Mouse (Mus musculus): ENCODE results near the gene Slc39a8.

The Slc39a8 gene

DNA sequence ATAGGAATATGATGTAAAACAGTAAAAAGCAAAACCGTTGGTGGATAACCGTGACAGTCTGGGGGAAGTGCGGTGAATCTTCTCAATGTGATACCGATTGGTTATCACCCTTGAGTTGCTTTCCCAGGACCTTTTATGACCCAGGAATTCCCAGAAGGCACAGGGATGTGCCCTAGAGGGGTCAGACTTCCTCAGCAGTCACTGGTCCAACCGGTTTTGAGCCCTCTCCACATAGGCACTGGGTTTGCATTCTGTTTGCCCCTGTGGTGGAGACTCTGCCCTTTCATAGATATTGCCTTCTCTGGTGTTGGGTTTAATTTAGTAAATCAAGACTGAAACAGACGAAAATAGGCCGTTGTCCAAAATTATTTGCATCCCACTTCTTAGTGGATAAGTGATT lies 20.8 kb downstream of the Slc39a8 start:
- DNase-seq (ENCODE audit: low read depth, low spot score): no peak

DNA sequence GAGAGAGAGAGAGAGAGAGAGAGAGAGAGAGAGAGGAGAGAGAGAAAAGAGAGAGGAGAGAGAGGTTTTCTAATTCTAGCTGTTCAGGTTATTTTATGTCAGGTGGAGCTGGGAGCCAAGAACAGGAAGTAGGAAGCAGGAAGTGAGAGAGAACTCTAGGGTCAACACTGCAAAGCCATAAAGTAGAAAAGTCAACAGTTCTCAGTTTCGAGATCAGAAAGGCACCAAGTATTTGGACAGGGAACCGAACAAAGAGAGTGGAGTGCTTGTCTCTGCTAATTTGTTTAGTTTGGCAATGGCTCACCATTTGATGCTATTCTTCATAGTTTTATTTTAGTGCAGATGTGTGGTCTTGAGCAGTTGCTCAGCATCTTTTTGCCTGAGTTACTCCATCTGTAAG lies 26.5 kb downstream of the Slc39a8 start:
- no peak for DNase-seq (ENCODE audit: low read depth, low spot score)

DNA sequence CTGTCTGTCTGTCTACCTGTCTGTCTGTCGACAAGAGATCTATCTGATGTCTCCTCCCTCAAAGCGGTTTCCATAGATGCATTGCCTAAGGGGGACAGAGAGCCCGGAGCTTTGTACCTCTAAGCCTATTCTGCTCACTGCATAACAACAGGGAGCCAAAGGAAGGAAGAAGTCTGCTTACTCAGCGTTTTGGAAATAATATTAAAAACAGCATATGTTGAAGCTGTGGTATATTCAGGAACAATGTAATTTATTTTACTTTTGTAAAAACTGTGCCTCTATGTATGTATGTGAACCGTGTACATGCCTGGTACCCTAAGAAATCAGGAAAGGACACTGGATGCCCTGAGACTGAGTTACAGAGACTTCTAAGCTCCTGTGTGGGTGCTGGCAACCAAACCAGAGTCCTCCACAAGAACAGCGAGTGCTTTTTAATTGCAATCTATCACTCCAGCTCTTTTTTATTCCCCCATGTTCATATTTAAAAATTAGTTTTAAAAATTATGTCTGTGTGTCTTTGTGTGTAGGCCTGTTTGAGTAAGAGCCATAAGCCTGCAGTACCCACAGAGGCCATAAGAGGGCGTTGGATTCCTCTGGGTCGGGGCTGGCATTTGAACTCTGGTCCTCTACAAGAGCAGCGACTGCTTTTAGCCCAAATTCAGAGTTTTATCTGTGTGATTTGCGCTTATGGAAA lies 28.7 kb downstream of the Slc39a8 start:
- DNase-seq (ENCODE audit: low read depth, low spot score): no peak

DNA sequence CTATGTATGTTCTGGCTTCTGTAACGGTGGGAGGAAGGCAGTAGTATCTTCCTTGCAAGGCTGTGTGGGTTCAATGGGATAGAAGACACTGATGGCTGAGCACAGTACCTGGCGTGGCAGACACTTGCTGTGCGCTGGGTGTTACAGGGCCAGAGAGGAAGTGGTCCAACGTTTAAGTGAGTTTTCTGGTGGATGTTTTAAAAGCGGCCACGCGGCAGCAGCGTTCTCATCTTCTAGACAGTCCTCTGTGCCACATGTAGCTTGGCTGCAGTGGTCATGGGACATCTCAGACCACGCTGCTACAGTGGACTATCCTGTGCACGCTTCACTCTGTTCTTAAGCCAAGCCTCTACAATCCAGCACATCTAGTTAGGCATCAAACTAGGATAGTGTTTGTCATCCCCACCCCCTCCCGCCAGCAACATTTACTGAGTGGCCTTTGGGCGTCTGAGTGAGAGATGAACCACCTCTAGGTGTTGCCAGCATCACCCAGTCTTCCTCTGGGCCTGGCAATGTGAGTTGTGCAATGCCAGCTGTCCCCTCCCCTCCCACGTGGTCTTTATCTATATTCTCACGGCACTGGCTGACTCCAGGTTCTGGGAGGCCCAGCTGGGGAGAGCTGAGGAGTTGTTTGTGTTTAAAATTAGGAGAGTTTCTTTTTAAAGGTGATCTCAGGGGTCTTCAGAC lies 29.4 kb downstream of the Slc39a8 start:
- DNase-seq (ENCODE audit: low read depth, low spot score): no peak

DNA sequence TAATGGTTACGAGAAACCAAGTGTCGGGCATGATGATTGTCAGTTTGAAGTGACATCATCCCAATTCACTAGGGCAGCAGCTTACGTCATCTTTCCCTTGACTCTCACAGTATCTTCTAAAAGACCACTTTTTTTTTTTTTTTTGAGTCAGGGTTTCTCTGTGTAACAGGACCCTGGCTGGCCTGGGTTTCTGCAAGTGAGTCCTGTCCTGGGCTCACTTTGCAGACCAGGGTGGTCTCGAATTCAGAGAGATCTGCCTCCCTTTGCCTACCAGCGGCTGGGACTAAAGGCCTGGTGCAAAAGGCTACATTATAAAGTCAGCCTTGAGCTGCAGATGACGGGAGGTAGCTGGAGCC lies 29.9 kb downstream of the Slc39a8 start:
- DNase-seq (ENCODE audit: low read depth, low spot score): no peak

DNA sequence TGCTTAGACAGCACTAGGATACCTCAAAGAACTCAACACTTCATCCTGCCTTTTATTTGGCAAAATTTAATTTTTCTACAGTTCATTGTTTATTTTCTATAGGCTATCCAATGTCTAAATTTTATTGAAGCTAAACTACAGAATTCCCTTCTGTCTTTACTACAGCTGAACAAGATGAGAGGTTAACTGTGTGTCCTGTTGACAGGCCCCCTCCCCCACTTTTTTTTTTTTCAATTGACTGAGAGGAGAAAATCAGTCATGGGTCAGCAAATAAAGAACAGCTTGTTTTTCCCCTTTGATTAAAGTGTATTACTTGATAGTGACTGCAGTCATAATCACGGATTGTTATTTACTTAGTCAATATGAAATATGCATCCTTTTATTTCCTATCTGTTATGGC lies 31.2 kb downstream of the Slc39a8 start:
- no peak for DNase-seq (ENCODE audit: low read depth, low spot score)

DNA sequence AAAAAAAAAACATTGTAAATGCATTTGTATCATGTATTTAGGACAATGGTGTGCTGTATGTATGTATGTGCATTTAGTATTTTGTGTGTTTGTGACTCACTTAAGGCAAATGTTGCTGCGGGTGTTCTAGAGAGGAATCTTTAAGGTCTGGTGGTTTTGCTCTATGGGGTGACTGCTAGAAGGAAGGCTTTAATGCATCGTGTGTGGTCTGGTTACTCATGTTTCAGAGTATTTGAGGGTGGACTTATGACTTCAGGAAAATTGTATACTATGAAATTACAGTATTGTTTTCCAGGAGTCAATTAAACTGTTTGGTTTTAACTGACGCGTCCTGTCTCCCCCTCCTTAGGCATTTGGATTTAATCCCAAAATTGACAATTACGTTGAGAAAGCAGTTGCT lies 32.1 kb downstream of the Slc39a8 start:
- no peak for DNase-seq (ENCODE audit: low read depth, low spot score)

DNA sequence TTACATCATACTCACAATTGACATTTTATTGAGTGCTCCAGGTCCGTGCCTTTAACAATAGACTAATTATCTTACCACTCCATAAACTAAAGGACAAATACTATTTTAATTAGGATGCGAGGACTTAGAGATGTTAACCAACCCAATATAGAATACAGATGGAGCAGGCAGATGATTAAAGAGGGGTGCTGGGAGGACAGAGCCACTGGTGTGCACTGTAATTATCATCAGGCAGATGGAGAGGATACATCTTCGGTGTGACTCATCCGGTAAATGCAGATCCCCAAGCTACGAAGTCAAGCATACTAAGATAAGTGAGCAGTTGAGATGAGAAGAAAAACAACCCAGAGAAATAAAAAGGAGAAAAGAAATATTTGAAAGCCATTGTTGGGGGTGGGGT lies 34.4 kb downstream of the Slc39a8 start:
- DNase-seq (ENCODE audit: low read depth, low spot score): peak; percentile 88

DNA sequence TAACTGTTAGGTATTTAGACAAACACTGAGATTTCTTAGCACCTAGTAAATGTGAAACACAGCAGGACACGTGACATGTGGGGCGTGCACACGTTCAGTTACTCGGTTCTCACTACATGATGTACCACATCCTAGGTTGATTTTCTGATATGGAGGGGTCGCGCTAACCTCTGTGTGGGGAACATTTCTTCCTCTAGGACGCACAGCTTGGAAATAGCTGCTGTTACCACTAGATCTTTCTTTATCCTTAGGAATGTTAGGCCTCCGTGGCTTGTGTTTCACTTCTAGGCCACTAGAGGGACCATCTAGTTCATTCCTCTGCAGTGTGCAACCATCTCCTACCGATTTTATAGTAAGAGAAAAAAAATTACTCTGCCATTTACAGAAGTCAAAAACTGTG lies 37.7 kb downstream of the Slc39a8 start:
- peak; percentile 72 for DNase-seq (ENCODE audit: low read depth, low spot score)

DNA sequence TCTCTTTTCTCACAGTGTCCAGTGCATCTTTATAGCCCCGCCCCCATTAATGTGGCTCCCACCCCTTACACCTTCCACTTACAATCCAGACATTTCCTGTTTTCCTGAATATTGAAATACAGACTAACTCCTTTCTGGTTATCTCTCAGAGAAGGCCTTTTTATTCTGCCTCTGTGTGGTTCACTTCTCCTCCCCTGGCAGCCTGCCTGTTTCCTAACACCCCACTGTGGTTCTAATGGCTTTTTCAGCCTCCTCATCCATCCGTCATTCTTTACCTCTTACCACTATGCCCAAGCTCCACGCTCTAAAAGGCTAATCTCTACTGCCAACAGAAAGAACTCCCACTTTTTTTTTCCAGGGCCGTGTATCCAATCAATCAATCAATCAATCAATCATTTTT lies 44.0 kb downstream of the Slc39a8 start:
- DNase-seq (ENCODE audit: low read depth, low spot score): peak; percentile 28

DNA sequence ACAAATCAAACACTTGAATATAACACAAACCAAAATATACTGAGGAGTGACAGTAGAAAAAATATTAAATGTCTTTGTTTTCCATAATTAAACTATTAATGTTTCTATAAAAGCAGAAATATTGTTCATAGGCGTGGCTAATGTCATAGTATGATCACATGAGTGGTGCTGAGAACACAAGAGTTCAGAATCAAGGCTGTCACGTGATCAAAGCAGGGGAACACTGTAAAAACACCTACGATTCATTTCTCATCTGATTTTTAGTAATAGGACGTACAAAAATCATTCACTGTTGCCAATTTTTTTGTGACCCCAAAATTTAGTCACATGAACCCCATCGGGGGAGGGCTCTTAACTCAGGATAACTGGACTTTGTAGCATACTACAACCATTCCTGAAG lies 47.2 kb downstream of the Slc39a8 start:
- DNase-seq (ENCODE audit: low read depth, low spot score): no peak

DNA sequence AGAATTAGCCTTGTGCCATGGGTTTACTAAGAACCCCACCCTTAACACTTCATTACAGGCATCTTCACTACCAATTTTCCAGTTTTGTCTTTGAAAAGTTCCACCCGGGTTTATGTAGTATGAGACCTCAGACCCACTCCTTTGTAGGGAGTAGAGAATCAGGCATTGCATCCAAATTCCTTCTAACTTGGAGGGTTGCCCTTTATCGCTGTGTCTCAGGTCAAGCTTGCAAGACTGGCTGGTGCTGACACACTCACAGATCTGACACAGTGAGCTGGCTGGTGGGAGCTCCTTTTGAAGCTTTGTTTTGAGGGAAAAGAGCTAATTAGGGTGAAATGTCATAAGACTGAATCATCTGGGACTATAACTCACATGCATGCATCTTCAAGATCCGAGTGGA lies 48.5 kb downstream of the Slc39a8 start:
- no peak for DNase-seq (ENCODE audit: low read depth, low spot score)

DNA sequence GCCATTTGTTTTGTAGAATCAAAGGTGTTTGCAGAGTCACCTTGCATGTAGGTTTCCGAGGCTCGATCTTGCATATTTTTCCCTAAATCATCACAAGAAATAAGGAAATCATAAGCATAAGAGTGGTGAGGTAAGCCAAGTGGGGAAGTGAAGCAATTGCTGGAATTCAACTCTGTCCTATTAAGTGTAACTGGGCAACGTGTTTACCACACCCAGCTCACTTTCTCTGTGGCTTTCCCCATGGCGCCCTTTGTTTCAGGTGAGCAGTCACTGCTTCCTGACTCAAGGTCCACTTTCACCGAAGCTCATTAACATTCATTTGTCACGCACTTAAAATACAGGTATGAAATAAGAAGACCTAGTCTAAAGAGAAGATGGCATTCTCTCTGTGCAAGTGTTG lies 53.0 kb downstream of the Slc39a8 start:
- no peak for DNase-seq (ENCODE audit: low read depth, low spot score)

DNA sequence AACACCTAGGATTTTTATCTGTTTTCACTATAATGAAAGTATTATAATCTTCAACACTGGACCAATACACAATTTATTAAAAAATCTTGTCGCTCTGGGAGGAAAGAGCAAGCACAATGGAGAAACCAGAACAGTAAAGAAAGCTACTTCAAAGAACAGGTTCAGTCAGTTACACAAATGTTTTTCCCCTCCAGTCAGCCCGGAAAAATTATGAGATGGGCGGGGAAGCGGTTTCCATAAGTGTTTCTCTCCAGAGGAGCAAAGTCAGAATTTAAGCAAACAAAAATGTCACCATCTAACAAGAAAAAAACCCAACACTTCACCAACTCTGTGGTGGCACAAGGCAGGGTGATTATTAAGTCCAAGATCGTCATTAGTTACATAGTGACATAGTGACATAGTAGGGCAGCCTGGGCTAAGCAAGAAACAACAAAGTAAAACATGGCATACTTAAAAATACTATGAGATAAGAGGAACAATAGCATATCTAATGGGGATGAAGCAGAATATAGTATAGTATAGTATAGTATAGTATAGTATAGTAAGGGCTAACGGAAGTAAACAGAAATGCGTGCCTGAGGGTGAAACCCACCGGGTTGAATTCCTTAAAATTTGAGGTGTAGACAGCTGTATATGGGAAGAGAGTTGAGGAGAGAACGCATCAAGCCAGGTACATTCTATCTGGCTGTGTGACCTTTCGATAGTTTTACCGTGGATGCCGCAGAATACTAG lies 61.0 kb downstream of the Slc39a8 start:
- DNase-seq (ENCODE audit: low read depth, low spot score): no peak

DNA sequence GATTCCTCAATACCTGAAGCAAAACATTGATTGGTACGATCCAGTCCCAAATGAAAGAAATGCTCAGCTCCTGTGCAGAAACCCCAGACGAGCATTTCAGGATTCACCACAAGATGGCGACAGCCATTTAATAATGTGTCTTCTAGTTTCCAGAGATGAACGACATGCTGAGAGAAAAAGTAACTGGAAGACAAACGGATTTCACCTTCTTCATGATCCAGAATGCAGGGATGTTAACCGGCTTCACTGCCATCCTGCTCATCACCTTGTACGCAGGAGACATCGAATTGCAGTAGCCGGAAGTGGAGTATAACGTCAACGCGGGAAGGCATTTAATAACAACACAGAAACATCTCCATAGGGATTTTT lies 61.6 kb downstream of the Slc39a8 start:
- DNase-seq (ENCODE audit: low read depth, low spot score): peak; percentile 93

DNA sequence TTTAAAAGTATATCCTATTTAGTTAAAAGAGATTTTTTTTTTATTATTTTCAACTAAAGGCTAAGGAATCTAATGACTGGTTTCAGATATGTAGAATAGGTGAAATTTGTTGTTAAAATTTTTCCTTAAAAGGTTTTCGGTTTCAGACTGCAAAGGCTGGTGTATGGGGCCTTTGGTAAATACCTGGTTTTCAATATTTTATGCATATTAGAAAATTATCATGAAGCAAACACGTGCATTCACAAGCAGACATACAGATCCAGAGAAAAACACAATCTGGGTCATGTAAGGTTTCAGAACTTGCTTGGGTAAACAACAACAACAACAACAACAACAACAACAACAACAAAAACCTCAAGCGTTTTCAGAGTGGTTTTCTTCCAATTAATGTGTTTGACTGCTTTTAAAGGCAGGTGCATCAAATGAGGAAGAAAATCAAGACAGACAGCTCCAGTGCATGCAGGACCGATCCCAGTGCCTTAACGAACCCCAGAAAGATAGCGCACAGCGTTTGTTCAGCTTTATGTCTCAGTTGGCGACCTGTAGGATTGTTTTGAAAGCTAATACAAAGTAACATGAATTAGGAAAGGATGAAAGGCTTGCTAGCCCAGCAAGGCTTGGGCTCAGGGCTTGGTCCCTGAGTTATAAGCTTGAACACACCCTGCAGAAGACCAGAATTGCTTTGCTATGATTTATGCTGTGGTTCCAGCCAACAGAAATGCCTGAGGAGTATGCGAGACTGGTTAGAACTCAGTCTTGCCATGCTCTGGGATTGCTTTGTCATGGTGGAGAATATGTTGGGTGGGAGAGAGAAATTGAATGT lies 62.2 kb downstream of the Slc39a8 start:
- peak; percentile 14 for DNase-seq (ENCODE audit: low read depth, low spot score)

DNA sequence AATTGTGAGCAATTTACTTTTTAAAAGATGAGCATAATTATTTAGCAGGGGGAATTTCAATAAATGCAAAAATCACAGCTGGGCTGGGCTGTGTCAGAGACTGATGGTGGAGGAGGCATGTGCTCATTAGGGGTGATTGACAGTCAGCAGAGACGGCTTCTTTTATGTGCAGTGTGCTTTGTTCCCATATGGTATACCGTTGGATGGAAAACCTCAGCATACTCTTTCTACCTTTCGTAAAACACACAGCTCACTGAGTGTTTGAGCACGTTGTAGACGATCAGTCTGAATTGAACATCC lies 62.7 kb downstream of the Slc39a8 start:
- DNase-seq (ENCODE audit: low read depth, low spot score): peak; percentile 50

DNA sequence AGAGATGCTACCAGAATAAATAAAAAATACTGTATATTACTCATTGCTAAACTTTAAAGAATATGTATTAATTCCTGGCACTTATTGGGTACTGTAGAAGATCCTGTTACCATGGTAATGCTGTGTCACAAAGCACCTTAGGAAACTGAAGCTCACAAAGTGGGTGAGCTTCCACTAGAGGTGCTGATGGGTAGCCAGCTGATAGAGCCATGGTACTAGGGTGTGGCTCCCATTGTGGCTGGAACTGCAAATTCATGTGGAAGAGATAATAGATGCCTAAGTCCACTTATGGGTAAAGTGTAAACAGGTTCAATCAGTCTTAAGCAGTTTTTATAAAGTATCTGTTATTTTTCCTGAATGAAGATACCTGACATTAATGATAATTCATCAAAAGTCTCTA lies 64.3 kb downstream of the Slc39a8 start:
- peak; percentile 19 for DNase-seq (ENCODE audit: low read depth, low spot score)

DNA sequence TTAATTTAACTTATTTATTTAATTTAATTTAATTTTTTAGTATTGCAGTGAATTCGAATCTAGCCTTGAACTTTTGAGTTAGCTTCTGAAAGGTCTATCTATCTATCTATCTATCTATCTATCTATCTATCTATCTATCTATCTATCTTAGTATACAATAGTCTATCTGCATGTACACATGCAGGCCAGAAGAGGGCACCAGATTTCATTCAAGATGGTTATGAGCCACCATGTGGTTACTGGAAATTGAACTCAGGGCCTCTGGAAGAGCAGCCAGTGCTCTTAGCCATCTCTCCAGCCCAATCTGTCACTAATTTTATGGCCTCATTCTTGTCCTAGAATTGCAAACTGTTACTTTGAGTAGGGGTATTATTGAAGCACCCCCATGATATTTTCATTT lies 78.3 kb downstream of the Slc39a8 start:
- no peak for DNase-seq (ENCODE audit: low read depth, low spot score)

DNA sequence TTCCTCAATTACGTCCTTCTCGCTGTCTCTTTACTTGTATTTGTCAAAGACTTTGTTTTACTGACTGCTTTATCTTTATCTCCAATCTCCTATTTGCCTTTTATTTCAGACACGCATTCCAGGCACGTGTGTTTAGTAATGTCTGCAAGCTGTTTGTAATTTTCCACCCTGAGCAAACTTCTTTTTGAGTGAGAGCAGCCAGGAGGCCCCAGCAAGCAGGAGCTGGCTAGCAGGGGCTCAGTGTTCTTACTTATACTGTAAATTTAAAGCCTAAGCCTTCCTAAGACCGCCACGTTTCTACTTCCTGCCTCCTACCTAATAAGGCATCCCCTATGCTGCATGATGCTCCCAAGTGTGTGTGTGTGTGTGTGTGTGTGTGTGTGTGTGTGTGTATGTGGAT lies 79.8 kb downstream of the Slc39a8 start:
- no peak for DNase-seq (ENCODE audit: low read depth, low spot score)

DNA sequence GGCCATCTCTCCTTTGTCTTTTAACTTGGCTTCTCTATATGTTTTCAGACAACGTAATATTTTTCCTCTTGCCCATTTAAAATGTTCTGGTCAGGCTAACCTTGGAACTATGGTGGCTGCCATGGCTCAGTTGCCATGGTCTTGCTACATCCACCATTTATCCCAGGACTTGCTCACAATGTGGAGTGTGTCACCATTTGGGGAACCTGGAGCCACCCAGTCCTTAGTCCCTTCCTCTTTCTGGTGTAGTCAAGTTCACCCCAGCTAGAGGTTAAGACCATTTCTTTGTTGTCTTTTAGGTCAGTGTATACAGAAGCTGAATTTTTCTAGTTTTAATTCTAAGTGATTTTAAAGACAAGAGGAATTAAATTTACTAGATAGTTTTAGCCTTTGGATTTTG lies 80.7 kb downstream of the Slc39a8 start:
- no peak for DNase-seq (ENCODE audit: low read depth, low spot score)

DNA sequence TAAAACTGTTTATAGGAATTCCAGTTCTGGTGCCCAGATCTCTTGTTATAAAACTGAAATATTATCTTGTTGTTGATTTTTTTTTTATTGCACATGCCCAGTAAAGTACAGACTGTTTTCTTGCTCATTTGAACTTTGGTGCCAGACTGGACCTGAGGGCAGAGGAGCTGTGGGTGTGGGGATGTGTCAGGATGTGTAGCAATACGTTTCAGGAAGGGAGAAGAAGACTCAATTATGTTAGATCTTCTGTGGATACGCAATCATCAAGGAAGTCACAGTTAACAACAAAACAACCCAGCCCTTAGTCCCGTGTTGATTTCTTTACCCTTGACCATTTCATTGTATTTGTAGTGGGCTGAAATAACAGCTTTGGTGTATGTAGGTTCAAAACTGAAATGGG lies 81.9 kb downstream of the Slc39a8 start:
- DNase-seq (ENCODE audit: low read depth, low spot score): no peak
